Mouse (Mus musculus) embryo, embryonic 10 days (tissue): Measurements from ENCODE around the gene Gm4177.
"Not testable (repeated sequence)": the region's sequence is repeated elsewhere in the genome, so short reads cannot be mapped to it uniquely, and the experiment has no call there.

Experiments used
- DNase-seq: peaks from one replicate; pipeline ENCODE4 v3.0.0-alpha.2; 2015; ENCODE audit warnings: low spot score

The Gm4177 gene

GRCm38 (mm10) chr7:21796628-21797027 lies at the start of gene Gm4177:
Gm4177 (minus strand) TSS chr7:21796728.
- not testable (repeated sequence) for DNase-seq

- not testable (repeated sequence) for DNase-seq
Observed at GRCm38 (mm10) chr7:21844167-21844566, 47.6 kb upstream of the Gm4177 start, which contains the start of gene Gm5725. Gm5725 (minus strand) TSS chr7:21844267.

DNA sequence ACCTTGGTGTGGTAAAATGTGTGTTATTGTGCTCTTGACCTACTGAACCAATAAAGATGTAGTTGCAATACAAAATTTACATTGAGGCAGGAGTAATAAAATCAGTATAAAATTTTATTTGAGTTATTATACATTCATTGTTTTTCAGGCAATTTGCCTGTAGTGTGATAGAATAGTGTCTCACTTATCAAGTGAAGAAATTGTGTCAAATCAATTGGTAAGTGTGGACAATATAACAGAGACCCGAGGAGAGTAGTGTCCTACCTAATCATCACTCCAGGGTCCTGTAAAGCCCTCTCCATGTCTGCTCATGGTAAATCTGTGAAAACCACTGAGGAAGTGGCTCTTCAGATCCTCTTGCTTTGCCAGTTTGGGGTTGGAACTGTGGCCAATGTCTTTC lies 35.5 kb upstream of the Gm4177 start, which contains the start of gene Vmn1r135:
Gene Vmn1r135 (plus strand): TSS at position 301 of the 400 bp plus-strand sequence.
- DNase-seq, result not testable (repeated sequence)

- not testable (repeated sequence) for DNase-seq
Observed at GRCm38 (mm10) chr7:21761375-21761774, 35.2 kb downstream of the Gm4177 start, which contains the start of gene Gm4175. Gm4175 (minus strand) TSS chr7:21761475.
